Mouse (Mus musculus) forebrain, embryonic 10.5 days (tissue): ENCODE results near the gene Gm1113. TPM values are rescaled to one million over a fixed set of nuclear protein-coding genes. Genes with fewer than 3 reads are reported as not detected.

ENCODE experiments used
- polyA plus RNA-seq: library from polyadenylated mRNA; unstranded; fragments of >200 nt; fragmentation: Nextera tagmentation; extraction: Ambion mirVana; gene quantifications from 2 replicates; pipeline ENCODE4 v1.2.1, GENCODE M21; 2016

The Gm1113 gene
- polyA plus RNA-seq, 1 experiment from 2014 or later, result not detected

Other genes with a start within 250 kb of the Gm1113 start
- 13.4 and 16.2 TPM in 2 replicates for gene Cdon, start 97.1 kb downstream of the Gm1113 start, polyA plus RNA-seq
- 7.8 and 7.9 TPM in 2 replicates for gene Ddx25, start 40.3 kb upstream of the Gm1113 start, polyA plus RNA-seq
- 20.4 and 22.9 TPM in 2 replicates for gene Pus3, start 40.3 kb upstream of the Gm1113 start, polyA plus RNA-seq
- gene Pate2, start 52.0 kb upstream of the Gm1113 start, polyA plus RNA-seq, result 2.0 and 2.5 TPM in 2 replicates
- gene Hyls1, start 52.1 kb upstream of the Gm1113 start, polyA plus RNA-seq, result 28.0 and 28.6 TPM in 2 replicates
- not detected in 2 replicates for gene Pate4, start 93.7 kb upstream of the Gm1113 start, polyA plus RNA-seq
- 0.20 TPM in 1 of 2 replicates, not detected in the other for gene Pate3, start 129.9 kb upstream of the Gm1113 start, polyA plus RNA-seq
- not detected in 2 replicates for gene Pate1, start 169.1 kb upstream of the Gm1113 start, polyA plus RNA-seq
- not detected in 2 replicates for gene Gm17677, start 222.8 kb upstream of the Gm1113 start, polyA plus RNA-seq